Comparison of ENCODE assay signal across 17 mouse cellular contexts in the genomic region with DNA sequence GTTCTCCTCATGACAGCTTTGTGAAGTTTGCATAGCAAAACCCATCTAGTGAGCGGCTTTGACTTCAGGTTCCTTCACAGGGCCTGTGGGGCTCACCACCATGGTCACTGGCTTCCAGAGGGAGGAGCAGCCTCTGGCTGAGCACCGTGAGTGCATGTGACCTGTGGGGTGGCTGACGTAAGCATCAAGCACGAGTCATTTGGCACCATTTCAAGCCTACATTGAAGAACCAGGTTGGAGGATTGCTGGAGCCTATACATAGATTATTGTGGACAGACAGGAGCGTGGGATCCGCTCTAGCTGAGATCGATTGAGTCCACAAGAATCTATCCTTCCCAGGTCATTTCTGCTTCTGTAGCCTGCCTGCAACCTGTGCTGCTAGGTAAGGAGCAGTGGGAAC. TPM values are rescaled to one million over a fixed set of nuclear protein-coding genes. Genes with fewer than 3 reads are reported as not detected.
DNase-seq lines count a peak whose midpoint lies in the region; ATAC-seq lines count a peak whose summit lies in the region.
"Had no signal": no experiment of that assay in that cellular context is flagged by ENCODE, and none has a peak within 500 bp of the region (broad histone marks: within the 10 kb centered on the region; RNA-seq: fewer than 3 reads in every experiment).

Gene Habp2 (plus strand): TSS at position 272 of the 400 bp plus-strand sequence.

- H3K27ac ChIP-seq in stomach, embryonic 15.5 days = peak within 1 kb of the TSS; percentile 71

- no peaks in the 10 kb centered on the region for H3K9me3 ChIP-seq in erythroblast, embryonic 14.5 days (ENCODE audit: control insufficient read depth, low read length)
- no peaks in the 10 kb centered on the region for H3K9me3 ChIP-seq in stomach, embryonic 15.5 days
- H3K9me3 ChIP-seq: G1E had no signal

- WGBS in stomach, embryonic 15.5 days = 58% methylated on average over 7 of the region's 7 CpGs

- no peak for ATAC-seq in erythroblast, adult 5-6 weeks (replicated peaks; ENCODE audit: low FRiP score, poor library complexity, severe bottlenecking)
- ATAC-seq in stomach, embryonic 15.5 days (ENCODE audit: insufficient read depth, low FRiP score, low read depth) = no peak; the same call in 1 of the 2 replicates

- no peak within 1 kb of the TSS for H3K9ac ChIP-seq in stomach, embryonic 15.5 days

- no peaks in the 10 kb centered on the region for H3K4me1 ChIP-seq in erythroblast, embryonic 14.5 days (ENCODE audit: control insufficient read depth)
- peaks cover 8% of the 10 kb centered on the region; the same call in 1 of the 2 replicates for H3K4me1 ChIP-seq in stomach, embryonic 15.5 days

- H3K36me3 ChIP-seq in erythroblast, embryonic 14.5 days (ENCODE audit: control insufficient read depth) = no peaks in the 10 kb centered on the region; the same call in 1 of the 2 replicates
- no peaks in the 10 kb centered on the region for H3K36me3 ChIP-seq in stomach, embryonic 15.5 days
- H3K36me3 ChIP-seq: G1E had no signal

- peak within 1 kb of the TSS; percentile 12 for H3K4me3 ChIP-seq in erythroblast, embryonic 14.5 days (replicated peaks)
- peak within 1 kb of the TSS; percentile 27 for H3K4me3 ChIP-seq in stomach, embryonic 15.5 days (replicated peaks)

- peak; percentile 45 to 55 for DNase-seq in kidney, adult 8-10 months
- DNase-seq in liver = peak; percentile 32
- DNase-seq in spleen, postnatal 4 days (ENCODE audit: low spot score in 2 of 2) = no peak
- DNase-seq in cerebellum, postnatal 10 days = no peak
- no peak for DNase-seq in cerebellum, adult 11 months
- DNase-seq: B cell, adult 2 months; cerebellum, adult 18-20 months; heart, postnatal 4 days; lung, adult 18-20 months had no signal

- no peaks in the 10 kb centered on the region for H3K27me3 ChIP-seq in erythroblast, embryonic 14.5 days (ENCODE audit: control insufficient read depth)
- H3K27me3 ChIP-seq in stomach, embryonic 15.5 days (replicated peaks) = no peaks in the 10 kb centered on the region

- peak within 1 kb of the TSS; percentile 34 for H3K4me2 ChIP-seq in stomach, embryonic 15.5 days

RNA-seq across cellular contexts. Expression of gene Habp2, which starts in this region (rescaled TPM):
- 0.41 and 0.44 TPM in 2 replicates for polyA plus RNA-seq in erythroblast, embryonic 14.5 days (2012)
- total RNA-seq in erythroblast, adult 5-6 weeks (2015; ENCODE audit: low replicate concordance) = not detected in 2 replicates
- not detected in 2 replicates for total RNA-seq in erythroblast, adult 5-6 weeks (2017; ENCODE audit: low replicate concordance)
- polyA plus RNA-seq in stomach, embryonic 15.5 days (2015; fragmentation: Nextera tagmentation; extraction: Ambion mirVana) = 36.4 and 52.0 TPM in 2 replicates
- total RNA-seq: heart, adult 8-10 months; heart, postnatal 4 days; left cerebral cortex, adult 8-10 months; megakaryocyte-erythroid progenitor cell, adult 5-6 weeks had no signal
- polyA plus RNA-seq: frontal cortex, adult 2 months; G1E had no signal

Comparison
In these comparisons a context has a peak if more than half of its experiments do, and no peak if none do; other contexts are left out.
1. RNA of gene Habp2 (polyA plus RNA-seq): 36.4 to 52.0 TPM in stomach, embryonic 15.5 days; 0.41 to 0.44 TPM in erythroblast, embryonic 14.5 days; every median in the first group is over 10 times any median in the second.
2. DNase-seq: peak in kidney, adult 8-10 months (2 of 2) and liver (single experiment); none in spleen, postnatal 4 days (0 of 2), cerebellum, postnatal 10 days (0 of 2) and cerebellum, adult 11 months (single experiment).